Mouse (Mus musculus): ENCODE measurements around the gene Gm49391.
"Not testable (repeated sequence)": the region's sequence is repeated elsewhere in the genome, so short reads cannot be mapped to it uniquely, and the experiment has no call there.

Gene Gm49391

GRCm38 (mm10) chr13:60936500-60936901, at the start of gene Gm49391, which contains the start of gene Ctla2a:
TSS of gene Gm49391 (minus strand) at chr13:60936571.
TSS of gene Ctla2a (minus strand) at chr13:60936625.
- ChIA-PET CTCF (no interaction called here), POLR2A (no interaction called here)

- POLR2A ChIA-PET, result not testable (repeated sequence)
- CTCF ChIA-PET, result interaction anchor here in 1 of 4 experiments (0.7 kb wide), 1 partner anchor 475 kb away, joined by 3 read pairs; no protein-coding TSS in a partner anchor
Measured at GRCm38 (mm10) chr13:60972319-60972718, 35.9 kb upstream of the Gm49391 start.

- CTCF ChIA-PET, POLR2A ChIA-PET: not testable (repeated sequence)
Measured at GRCm38 (mm10) chr13:60963985-60964384, 27.6 kb upstream of the Gm49391 start.

- CTCF ChIA-PET, result no interaction called here
Measured at GRCm38 (mm10) chr13:60961706-60962105, 25.3 kb upstream of the Gm49391 start.

GRCm38 (mm10) chr13:60941884-60942283, 5.5 kb upstream of the Gm49391 start, which contains the start of gene Tpbpa:
TSS of gene Tpbpa (minus strand) at chr13:60941984.
- CTCF ChIA-PET, POLR2A ChIA-PET: not testable (repeated sequence)

More at GRCm38 (mm10) chr13:60961706-60962105, 25.3 kb upstream of the Gm49391 start:
- POLR2A ChIA-PET, result no interaction called here

- POLR2A ChIA-PET, CTCF ChIA-PET: not testable (repeated sequence)
Measured at GRCm38 (mm10) chr13:60935490-60935889, 881 bp downstream of the Gm49391 start, which contains the start of gene Gm49393. TSS of gene Gm49393 (minus strand) at chr13:60935590.

- CTCF ChIA-PET, result not testable (repeated sequence)
- POLR2A ChIA-PET, result interaction anchor here in 1 of 4 experiments (0.7 kb wide), 1 partner anchor 412 kb away, joined by 3 read pairs; no protein-coding TSS in a partner anchor
Measured at GRCm38 (mm10) chr13:60904780-60905179, 31.6 kb downstream of the Gm49391 start, which contains the start of gene Tpbpb. TSS of gene Tpbpb (minus strand) at chr13:60904880.

GRCm38 (mm10) chr13:60897328-60897727, 39.0 kb downstream of the Gm49391 start, which contains the start of gene Ctla2b:
TSS of gene Ctla2b (minus strand) at chr13:60897447.
- CTCF ChIA-PET, result no interaction called here
- POLR2A ChIA-PET, result interaction anchor here in 1 of 4 experiments (0.7 kb wide), 1 partner anchor 948 kb away, joined by 5 read pairs; no protein-coding TSS in a partner anchor

- POLR2A ChIA-PET, result interaction anchor here in 1 of 4 experiments (0.7 kb wide), 1 partner anchor 947 kb away, joined by 5 read pairs; no protein-coding TSS in a partner anchor
Measured at GRCm38 (mm10) chr13:60896794-60897193, 39.6 kb downstream of the Gm49391 start, which contains the start of gene Gm49392. TSS of gene Gm49392 (minus strand) at chr13:60896894.

GRCm38 (mm10) chr13:60895406-60896160, 40.8 kb downstream of the Gm49391 start:
- POLR2A ChIA-PET, result interaction anchor here in 1 of 4 experiments (0.6 kb wide), 1 partner anchor 305 kb away, joined by 6 read pairs; no protein-coding TSS in a partner anchor
- CTCF ChIA-PET, result no interaction called here

More at GRCm38 (mm10) chr13:60896794-60897193, 39.6 kb downstream of the Gm49391 start, which contains the start of gene Gm49392:
- CTCF ChIA-PET, result not testable (repeated sequence)

- POLR2A ChIA-PET, result no interaction called here
- CTCF ChIA-PET, result no interaction called here
Measured at GRCm38 (mm10) chr13:60892301-60892700, 44.1 kb downstream of the Gm49391 start.

GRCm38 (mm10) chr13:60864281-60864680, 72.1 kb downstream of the Gm49391 start, which contains the start of gene 4930486L24Rik:
TSS of gene 4930486L24Rik (minus strand) at chr13:60864475.
- POLR2A ChIA-PET, result no interaction called here
- CTCF ChIA-PET, result no interaction called here

- CTCF ChIA-PET, result no interaction called here
- POLR2A ChIA-PET, result no interaction called here
Measured at GRCm38 (mm10) chr13:60848241-60849120, 87.9 kb downstream of the Gm49391 start.

Data from embryonic stem cell, embryonic (primary cell).